Mouse (Mus musculus) small intestine, adult 2 months (tissue): Measurements from ENCODE around the gene Galnt16. TPM values are rescaled to one million over a fixed set of nuclear protein-coding genes. Genes with fewer than 3 reads are reported as not detected.

Experiments
- H3K27ac ChIP-seq: fragments of 200-500 bp; 2 replicates; pipeline ENCODE4 v1.5.1; 2012; ENCODE audit warnings: low read depth, low read length, control low read depth, inconsistent platforms; ENCODE audit not compliant: insufficient read depth
- H3K27me3 ChIP-seq: fragments of 200-500 bp; 2 replicates; pipeline ENCODE4 v1.6.1; 2012; ENCODE audit warnings: mild to moderate bottlenecking, moderate library complexity, low read length, inconsistent platforms; ENCODE audit not compliant: control insufficient read depth, insufficient read depth
- H3K36me3 ChIP-seq: fragments of 200-500 bp; 2 replicates; pipeline ENCODE4 v1.6.1; 2012; ENCODE audit warnings: mild to moderate bottlenecking, low read length, control low read depth, inconsistent platforms; ENCODE audit not compliant: control insufficient read depth, insufficient read depth
- H3K4me1 ChIP-seq: fragments of 200-500 bp; 2 replicates; pipeline ENCODE4 v1.6.1; 2012; ENCODE audit warnings: low read length, inconsistent platforms, mixed read lengths; ENCODE audit not compliant: control insufficient read depth, insufficient read depth, insufficient read length
- H3K4me3 ChIP-seq: fragments of 200-500 bp; 2 replicates; pipeline ENCODE4 v1.5.1; 2012; ENCODE audit warnings: low read depth, mild to moderate bottlenecking, control low read depth, inconsistent platforms, low read length, moderate library complexity
- CTCF ChIP-seq: fragments of 200-500 bp; IDR thresholded peaks from 2 replicates; pipeline ENCODE4 v1.5.1; 2012; ENCODE audit warnings: low read depth, mild to moderate bottlenecking, control low read depth, inconsistent platforms, low read length, moderate library complexity, mixed read lengths; ENCODE audit not compliant: insufficient replicate concordance, insufficient read length; ENCODE audit errors: extremely low read depth
- POLR2A ChIP-seq: fragments of 200-500 bp; IDR thresholded peaks from 2 replicates; pipeline ENCODE4 v1.6.1; 2012; ENCODE audit warnings: low read depth, mild to moderate bottlenecking, control low read depth, inconsistent platforms, low read length, moderate library complexity
- WGBS: fragments of 180-500 bp; shearing (Covaris S2); methylation state at CpG from one replicate; pipeline ENCODE4 v1.1.7; 2018; 5-methylcytosine and 5-hydroxymethylcytosine counted together
- polyA plus RNA-seq: library from polyadenylated mRNA; depleted of rRNA; stranded (reverse); fragments of >200 nt; gene quantifications from 2 replicates; pipeline ENCODE4 v1.2.3, GENCODE M21; 2012; rRNA removed

The Galnt16 gene
- polyA plus RNA-seq, 1 experiment, result 0.53 TPM

- H3K36me3 ChIP-seq, result peaks cover 40% of the 10 kb centered on the region
- H3K27ac ChIP-seq, result no peak overlapping the region
- H3K4me1 ChIP-seq, result peaks cover 3% of the 10 kb centered on the region; the same call in 1 of the 2 replicates
- 50% methylated on average over 2 of the region's 2 CpGs for WGBS
- TF ChIP-seq POLR2A (no peak), CTCF (no peak)
- no peak overlapping the region for H3K4me3 ChIP-seq
- no peaks in the 10 kb centered on the region for H3K27me3 ChIP-seq
These were observed 145.9 kb downstream of the Galnt16 start for GRCm38 (mm10) chr12:80663935-80664334.

DNA sequence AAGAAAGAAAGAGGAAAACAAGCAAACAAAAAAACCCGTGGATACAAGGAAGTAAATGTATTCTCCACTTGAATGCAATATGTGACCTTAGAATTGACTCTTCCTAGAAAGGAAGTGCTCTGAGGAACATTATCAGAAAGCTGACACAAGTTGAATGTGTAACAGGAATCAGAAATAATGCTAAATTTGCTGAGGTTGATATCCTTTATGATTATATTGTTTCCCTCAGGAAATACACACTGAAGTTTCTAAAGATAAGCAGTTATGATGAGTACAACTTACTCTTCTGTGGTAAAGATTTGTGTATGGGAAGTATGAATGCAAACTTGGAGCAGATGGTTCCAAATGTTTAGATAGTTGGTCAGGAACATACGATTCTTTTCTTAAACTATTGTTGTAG, 150.3 kb downstream of the Galnt16 start:
- 57% methylated on average over 2 of the region's 2 CpGs for WGBS
- no peak for TF ChIP-seq POLR2A
- no peak for TF ChIP-seq CTCF
- no peak overlapping the region for H3K4me3 ChIP-seq

GRCm38 (mm10) chr12:80673170-80673569, 155.1 kb downstream of the Galnt16 start:
- Histone ChIP-seq H3K27me3 (no peaks in the 10 kb centered on the region), H3K4me3 (no peak overlapping the region), H3K27ac (no peak overlapping the region), H3K4me1 (no peaks in the 10 kb centered on the region), H3K36me3 (peaks cover 49% of the 10 kb centered on the region)
- 5% methylated on average over 3 of the region's 3 CpGs for WGBS
- peak; percentile 64; the same call in 1 of the 2 replicates for TF ChIP-seq CTCF
- no peak for TF ChIP-seq POLR2A

More for the DNA sequence above, 150.3 kb downstream of the Galnt16 start:
- no peaks in the 10 kb centered on the region for H3K4me1 ChIP-seq
- no peak overlapping the region for H3K27ac ChIP-seq
- no peaks in the 10 kb centered on the region for H3K27me3 ChIP-seq
- peaks cover 39% of the 10 kb centered on the region for H3K36me3 ChIP-seq

Other genes starting within 250 kb of the Galnt16 start
- 8.4 and 15.2 TPM in 2 replicates for gene Dcaf5, start 81.7 kb upstream of the Galnt16 start, polyA plus RNA-seq
- gene Exd2, start 55.2 kb upstream of the Galnt16 start, polyA plus RNA-seq, result 3.6 and 4.5 TPM in 2 replicates
- 50.2 and 80.9 TPM in 2 replicates for gene Slc39a9, start 125.6 kb downstream of the Galnt16 start, polyA plus RNA-seq
- gene Erh, start 126.1 kb downstream of the Galnt16 start, polyA plus RNA-seq, result 8.7 and 9.8 TPM in 2 replicates
- gene Plekhd1, start 174.3 kb downstream of the Galnt16 start, polyA plus RNA-seq, result 0.23 and 0.41 TPM in 2 replicates
- gene Ccdc177, start 242.4 kb downstream of the Galnt16 start, polyA plus RNA-seq, result 0.03 and 0.10 TPM in 2 replicates